Mouse (Mus musculus) spleen, postnatal 10 days (tissue): Measurements from ENCODE around the gene Riiad1.
A peak's percentile ranks its signal among the peaks of the same experiment; 100 is the strongest.

Source experiments
- DNase-seq, 2 experiments: peaks; one replicate each; pipeline ENCODE4 v3.0.0; 2021 to 2022; ENCODE audit warnings: low spot score in 2 of 2

Gene Riiad1

DNA sequence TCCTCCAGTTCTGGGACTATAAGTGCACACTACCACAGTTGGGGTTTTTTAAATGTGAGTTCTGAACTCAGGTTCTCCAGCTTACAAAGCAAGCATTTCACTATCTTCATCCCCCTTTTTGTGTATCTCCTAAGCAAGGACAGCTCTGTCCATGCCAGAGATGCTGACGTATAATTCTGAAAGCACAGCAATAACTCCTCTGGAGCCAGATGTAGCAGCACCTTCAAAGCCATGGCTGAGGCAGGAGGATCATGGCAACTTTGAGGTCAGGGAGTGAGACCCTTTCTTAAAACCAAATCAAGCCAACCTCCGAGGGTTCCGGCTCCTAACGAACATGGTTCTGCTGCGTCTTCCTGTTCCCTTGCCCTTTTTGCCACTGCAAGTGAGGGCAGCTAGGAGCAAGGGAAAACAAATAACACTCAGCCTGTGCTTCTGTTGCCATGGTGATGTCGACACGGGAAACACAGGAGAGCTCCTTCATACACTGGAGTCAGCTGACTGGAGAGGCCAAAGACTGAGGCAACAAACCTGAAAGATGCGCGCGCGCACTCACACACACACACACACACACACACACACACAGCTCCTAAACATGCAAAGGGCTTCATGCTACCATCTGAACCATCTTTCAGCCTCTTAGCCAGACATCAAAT, 16.1 kb downstream of the Riiad1 start:
- DNase-seq = no peak

DNA sequence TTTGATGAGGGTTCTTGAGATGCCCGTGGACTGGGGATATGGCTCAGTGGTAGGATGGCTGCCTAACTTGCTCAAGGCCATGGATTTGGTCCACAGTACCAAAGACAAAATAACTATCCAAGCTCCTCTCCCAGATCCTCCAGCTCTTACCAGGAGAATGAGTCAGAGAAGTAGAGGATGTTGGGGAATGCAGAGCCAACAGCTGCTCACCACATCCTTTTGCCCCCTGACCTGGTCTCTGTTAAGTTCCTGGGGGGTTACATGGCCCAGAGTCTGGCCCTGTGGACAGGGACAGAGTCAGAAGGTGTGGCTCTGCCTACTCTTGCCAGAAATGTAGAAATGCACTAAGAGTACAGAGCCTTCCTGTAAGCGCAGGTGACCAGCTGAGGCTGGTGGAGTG, 20.3 kb downstream of the Riiad1 start:
- DNase-seq = no peak

DNA sequence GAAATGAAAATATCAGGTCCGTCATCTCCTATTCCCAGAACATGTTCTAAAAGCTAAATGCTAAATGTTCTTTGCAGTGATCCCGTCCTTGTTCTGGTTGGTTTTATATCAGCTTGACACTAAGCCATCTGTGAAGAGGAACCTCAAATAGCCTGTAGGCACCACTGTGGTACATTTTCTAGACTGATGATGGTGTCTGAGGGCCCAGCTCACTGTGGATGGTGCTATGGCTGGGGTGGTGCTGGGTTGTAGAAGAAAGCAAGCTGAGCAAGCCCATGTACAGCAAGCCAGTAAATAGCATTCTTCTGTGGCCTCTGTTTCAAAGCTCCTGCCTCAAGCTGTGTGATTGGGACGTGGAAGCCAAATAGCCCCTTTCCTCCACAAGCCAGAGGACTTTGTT, 23.1 kb downstream of the Riiad1 start:
- DNase-seq = no peak

DNA sequence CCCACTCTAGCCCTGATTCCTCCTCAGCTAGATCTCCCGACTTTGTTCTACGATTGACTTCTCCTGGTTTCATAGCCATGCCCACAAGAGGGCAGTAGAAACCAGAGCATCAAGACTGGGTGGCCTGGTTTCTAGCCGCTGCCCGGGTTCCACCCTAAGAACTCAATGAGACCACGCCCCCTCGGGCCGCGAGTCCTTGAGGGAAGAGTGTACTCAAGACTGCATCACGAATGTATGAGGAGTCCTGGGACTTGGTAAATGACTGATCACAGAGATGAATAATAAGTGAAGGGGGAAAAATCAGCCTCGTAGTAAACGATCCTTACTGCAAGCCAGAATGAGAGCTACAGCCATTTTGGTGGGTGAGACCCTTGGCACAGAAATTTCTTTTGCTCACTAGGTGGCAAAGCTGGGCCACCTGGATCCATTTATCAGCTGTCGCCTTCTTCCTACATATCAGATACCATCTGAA, 23.6 kb downstream of the Riiad1 start:
- DNase-seq = peak; percentile 34 to 76

DNA sequence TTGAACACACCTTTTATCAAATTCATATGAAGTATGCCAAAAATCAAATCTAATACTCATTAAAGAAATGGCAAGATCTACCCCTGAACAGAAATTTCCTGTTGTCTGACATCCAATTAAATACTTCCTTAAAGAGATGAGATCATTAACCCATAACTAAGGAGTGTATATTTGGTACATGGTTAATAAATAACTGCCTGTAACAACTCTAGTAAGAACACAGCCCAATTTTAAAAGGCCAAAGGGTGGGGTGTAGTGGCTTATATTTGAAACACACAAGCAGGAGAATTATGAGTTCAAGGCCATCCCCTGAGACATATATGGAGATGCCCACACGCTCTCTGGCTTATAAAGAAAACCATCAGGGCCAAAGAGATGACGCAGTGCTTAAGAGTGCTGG, 30.8 kb downstream of the Riiad1 start:
- no peak for DNase-seq

DNA sequence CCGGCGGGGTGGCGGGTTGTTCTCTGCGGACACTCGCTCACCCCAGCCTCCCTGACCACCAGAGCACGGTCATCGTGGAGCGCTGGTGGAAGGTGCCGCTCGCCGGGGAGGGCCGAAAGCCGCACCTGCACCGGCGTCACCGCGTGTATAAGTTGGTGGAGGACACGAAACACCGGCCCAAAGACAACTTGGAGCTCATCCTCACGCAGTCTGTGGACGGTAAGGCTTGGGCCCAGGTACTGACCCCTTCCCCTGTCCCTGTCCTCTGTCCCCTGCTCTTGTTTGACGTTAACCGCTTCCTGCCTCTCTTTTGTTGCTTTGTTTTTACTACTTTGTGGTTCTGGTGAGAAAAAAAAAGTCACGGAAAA, 36.6 kb downstream of the Riiad1 start, which contains the start of gene Oaz3:
Oaz3 (minus strand) TSS at position 319 of the 368 bp plus-strand sequence.
- no peak for DNase-seq

DNA sequence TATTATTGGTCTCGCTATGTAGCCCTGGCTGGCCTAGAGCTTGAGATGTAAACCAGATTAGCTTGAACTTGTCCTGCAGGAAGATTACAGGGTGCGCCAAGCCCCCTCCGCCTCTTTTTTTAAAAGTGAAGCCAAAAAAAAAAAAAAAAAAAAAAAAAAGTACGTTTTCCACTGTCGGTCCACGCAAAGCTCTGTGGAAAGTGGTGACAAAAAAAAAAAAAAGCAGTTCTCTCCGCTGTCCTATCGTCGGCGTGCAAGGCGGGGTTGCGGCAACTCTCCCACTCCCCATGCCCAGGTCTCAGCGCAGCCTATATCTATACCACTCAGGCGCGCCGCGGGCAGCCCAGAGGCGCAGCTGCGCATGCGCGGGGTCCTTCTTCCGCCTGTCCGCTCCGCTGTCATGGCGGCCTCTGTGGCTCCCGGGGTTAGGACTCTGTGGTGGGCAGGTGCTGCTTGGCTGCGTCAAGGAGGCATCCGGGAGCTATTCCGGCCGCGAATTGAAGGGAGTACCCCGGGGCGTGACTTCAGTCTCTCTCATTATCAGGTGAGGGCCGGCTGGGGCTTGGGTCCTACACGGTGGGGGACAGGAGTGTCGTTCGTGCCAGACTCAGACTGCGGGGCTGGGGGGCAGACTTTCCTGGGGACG, 37.1 kb downstream of the Riiad1 start, which contains the start of gene Mrpl9:
Mrpl9 (plus strand) TSS at position 368 of the 646 bp plus-strand sequence.
- DNase-seq = peak; percentile 96 to 97

DNA sequence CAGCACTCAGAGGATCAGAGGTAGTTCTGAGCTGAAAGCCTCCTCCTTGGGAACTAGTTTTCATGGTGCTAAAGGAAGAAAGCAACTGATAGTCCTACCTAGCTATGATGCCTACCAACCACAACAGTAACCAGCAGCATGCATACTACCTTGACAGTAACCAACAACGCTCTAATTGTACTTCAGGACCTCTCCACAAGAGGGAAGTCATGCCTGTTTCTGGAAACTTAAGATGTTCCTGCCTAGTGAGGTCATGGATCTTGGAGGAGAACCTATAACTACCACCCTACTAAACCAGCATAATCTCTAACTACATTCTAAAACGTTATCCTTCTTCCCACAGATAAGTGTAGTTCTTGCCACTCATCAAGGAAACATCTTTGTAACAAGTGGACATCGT, 39.0 kb downstream of the Riiad1 start:
- no peak for DNase-seq

DNA sequence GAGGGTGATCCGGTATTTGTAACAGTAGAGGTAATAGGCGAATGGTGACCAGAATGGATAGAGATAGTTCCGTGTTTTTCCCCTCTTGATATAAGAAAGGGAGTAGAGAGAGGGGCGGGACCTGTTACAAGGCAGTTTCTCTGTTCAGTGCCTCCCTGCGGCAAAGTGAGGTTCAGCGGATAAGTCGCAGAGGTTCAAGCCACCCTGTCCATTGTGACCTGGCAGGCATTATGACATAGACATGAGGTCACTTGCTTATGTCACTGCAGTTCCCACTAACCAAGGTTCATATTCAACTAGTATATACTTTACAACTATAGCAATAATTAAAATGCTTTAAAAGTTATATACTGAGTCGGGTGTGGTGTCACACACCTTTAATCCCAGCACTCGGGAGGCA, 43.7 kb downstream of the Riiad1 start:
- no peak for DNase-seq

DNA sequence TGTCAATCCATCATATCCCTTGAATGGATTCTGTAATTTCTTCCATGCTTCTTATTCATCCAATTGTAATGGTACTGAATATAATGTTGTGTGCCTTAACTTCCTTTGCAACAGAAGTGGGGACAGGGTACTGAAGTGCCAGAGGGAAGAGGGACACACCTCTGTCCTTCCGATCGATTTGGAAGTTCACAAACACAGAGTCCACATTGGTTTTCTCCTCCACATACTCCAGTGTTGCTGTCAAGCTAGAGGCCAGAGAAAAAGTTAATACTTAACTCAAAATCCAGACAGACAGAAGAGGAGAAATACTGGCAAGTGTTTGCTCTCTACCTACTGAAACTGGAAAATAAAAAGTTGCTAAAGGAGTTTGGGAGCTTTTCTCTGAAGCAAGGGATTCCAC, 45.8 kb downstream of the Riiad1 start:
- DNase-seq = no peak

DNA sequence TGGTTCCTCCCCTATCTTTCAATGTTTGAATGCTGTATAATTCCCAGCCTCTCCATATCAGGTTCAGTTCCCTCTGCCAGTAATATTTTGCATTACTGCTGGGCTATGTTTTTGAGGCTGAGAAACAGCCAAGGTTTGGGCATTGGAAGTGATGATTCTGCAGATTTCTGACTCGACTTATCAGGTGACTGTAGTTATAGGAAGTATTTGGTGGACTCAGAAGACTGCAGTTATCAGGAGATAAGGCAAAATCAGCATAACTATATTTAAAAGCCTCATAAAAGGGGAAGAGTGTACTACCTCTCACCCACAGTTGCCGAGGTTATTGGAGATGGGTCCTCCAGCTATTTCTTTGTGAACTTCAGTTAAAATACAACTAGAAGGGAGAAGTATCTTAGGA, 49.2 kb downstream of the Riiad1 start:
- DNase-seq = no peak
